Mouse (Mus musculus): ENCODE data around the gene Arsb. TPM values are rescaled to one million over a fixed set of nuclear protein-coding genes. Genes with fewer than 3 reads are reported as not detected.
"Not testable (repeated sequence)": the region's sequence is repeated elsewhere in the genome, so short reads cannot be mapped to it uniquely, and the experiment has no call there.

Gene Arsb
- total RNA-seq, 2 experiments from 2014 or later: 8.7 to 41.9 TPM

DNA sequence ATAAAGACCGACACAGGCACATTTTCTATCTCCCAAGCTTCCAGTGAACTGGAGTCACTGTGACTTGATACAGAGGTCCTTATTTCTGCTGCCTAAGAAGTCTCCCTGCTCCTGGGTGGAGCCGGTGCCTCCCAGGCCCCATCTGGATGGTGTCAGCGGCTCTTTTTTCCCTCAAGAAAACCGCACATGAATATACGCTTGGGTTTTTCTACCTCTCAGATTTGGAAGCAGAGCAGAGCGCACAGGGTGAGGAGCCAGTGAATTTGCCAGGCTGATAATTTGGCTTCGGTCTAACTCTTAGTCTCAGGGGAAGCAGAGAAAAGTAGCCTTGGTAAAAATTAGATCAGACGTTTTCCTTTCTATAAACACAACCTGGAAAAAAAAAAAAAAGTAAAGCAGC, 186.5 kb downstream of the Arsb start:
- no peak for ATAC-seq (replicated peaks; ENCODE audit: low FRiP score, poor library complexity, severe bottlenecking)

DNA sequence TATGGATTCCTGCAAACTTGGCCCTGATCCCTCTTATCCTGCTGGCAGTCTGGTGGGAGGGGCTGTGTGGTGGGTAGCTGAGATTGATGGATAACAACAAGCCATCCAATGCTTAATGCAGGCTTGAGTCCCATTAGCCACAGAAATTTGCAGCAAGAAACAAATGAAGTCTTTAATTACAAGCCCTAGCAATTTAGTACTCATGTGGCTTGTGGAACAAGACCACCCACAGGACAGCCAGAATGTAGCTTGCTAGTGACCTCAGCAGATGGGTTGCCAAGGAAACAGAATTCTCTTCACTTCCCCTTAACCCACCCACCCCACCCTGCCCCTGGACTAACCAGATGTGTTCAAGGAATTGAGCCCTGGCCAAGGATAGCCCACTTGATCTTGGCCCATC, 194.8 kb downstream of the Arsb start:
- no peak for ATAC-seq (replicated peaks; ENCODE audit: low FRiP score, poor library complexity, severe bottlenecking)

DNA sequence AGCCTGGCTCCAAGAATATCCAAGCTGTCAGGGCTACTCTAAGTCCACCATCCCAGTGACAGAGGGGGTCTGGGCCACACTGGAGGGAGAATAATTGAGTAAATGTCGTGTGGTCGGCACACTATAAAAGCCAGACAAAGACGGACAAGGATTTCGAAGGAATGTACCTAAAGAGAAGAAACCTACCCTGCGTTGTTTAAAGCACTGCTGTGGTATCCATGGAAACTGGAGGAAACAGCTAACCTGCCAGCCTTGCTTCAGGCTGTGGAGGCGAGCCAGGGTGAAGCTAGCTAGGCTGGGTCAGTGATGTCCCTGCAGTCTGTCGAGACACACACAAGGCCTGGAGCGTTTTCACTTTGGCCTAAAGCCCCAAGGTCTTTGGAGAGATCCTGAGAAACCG, 195.7 kb downstream of the Arsb start:
- ATAC-seq (replicated peaks; ENCODE audit: low FRiP score, poor library complexity, severe bottlenecking): no peak

DNA sequence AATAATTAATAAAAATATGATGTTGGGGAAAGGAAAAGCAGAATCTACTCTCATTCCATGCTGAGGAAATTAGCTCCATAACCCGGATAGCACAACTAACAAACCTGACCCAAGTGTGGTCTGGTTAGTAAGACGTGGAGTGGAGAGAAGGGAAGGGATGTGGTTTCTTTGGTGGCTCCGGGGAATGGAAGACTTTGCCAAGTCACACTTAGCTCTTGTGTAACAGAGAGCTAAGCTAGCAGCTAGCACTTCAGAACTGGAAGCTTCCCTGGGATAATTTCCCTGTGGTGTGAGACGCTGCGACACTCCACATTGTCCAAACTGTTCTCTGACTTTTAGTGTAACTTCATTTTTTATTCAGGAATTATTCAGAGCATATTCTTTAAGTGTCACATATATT, 198.7 kb downstream of the Arsb start:
- no peak for ATAC-seq (replicated peaks; ENCODE audit: low FRiP score, poor library complexity, severe bottlenecking)

DNA sequence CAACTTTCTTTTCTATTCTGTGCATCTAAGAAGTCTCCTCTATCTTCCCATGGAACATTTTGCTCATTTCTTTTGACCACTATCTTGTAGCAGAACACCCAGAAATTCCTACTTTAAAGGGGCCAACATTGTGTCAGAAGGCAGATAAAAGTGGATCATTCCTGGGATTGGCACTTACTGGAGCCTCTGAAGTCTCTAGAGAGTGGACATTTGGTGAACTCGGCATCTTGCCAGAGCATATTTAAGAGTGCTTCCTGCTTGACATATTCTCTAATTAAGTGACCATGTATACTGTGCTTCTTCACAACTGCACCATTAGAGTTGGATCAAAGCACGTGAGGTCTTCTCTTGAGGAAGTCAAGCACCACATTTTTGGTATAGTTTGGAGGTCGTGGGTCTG, 201.0 kb downstream of the Arsb start:
- ATAC-seq (replicated peaks; ENCODE audit: low FRiP score, poor library complexity, severe bottlenecking): no peak

DNA sequence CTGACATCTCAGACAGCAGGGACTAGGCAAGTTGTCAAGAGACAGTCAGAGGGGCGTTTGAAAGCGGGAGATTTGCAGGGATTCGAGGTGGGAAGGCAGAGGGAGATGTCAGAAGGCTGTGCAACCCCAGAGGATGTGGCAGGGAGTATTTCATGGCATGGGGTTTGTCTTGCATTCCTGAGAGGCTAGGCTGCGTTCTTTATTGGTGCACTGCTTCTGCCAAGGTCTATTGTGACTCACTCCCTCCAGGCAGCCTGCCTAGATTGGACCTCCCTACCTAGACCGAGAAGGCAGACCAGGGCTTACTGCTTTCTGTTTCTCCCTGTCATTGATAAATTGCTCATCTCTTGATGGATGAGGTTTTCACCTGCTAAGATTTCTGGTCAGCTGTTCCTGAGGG, 204.2 kb downstream of the Arsb start:
- no peak for ATAC-seq (replicated peaks; ENCODE audit: low FRiP score, poor library complexity, severe bottlenecking)

DNA sequence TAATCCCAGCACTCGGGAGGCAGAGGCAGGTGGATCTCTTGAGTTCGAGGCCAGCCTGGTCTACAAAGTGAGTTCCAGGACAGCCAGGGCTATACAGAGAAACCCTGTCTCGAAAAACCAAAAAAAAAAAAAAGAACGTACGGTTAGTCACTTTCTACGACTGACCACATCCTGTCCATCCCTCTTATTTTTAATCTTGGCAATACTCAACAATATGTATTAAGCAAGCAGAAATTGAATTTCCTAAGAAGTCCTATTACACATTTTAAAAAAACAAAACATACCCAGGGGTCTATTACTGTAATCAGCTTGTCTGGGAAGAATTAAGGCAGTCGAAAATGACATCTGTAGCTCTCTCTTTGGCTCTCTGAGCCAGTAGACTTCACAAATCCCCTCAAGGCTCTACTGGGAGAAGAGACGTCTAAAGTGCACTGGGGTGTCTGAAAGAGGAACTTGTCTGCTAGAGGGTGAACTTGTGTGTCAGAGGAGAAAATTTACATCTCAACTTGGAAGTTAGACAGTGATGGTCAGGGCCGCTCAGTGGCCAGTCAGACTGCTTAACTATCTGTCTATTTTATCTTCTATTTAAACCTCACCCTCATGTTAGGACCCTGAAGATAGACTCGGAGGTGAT, 205.6 kb downstream of the Arsb start:
- no peak for ATAC-seq (replicated peaks; ENCODE audit: low FRiP score, poor library complexity, severe bottlenecking)

DNA sequence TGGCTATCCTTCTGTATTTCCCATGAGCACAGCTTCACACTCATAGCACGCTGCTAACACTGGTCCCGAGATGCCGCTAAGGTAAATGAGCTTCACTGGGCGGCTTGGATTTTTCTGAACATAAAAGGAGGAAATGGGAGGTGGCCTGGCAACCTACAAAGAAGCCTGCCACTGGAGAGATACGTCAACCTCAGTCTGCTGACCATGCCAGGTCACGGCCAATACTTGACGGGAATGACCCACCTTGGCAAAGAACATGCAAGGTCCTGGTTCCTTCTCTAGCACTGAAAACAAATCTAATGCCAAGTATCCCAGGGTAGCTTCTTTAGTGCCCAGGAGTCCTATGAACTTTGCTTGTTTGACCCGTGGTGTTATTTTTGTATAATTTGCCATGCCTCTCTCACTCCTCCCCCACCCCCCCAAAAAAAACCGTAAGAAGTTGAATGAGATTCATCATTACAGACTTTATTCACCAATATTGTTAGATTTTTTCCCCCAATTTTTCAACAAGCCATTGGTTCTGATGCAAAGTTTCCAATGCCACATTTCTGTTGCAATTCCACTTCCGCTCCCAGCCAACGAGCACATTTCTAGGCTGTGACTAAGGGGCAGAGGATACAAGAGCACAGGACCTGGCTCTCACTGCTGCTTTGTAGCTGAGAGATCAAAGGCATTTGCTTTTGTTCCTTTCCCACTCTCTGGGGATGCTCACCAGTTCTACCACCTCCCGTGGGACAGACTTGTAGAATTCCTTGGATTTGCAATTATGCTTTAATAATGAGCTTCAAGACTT, 207.5 kb downstream of the Arsb start:
- ATAC-seq (replicated peaks; ENCODE audit: low FRiP score, poor library complexity, severe bottlenecking): no peak

DNA sequence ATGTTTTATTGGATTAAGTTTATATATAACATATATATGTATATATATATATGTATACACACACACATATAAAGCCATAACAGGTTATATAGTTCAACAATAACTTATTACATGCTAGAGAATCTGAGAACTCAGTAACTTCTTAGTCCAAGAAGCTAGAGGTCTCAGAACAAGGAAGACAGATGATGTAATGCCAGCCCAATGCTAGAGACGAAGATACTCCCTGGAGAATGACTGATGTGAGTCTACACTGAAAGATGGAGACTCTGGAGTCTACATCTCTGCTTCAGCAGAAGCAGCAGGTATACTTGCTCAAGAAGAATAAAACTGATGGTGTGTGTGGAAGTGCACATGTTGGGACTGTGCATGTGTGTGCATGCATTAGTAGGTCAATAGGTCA, 208.3 kb downstream of the Arsb start:
- no peak for ATAC-seq (replicated peaks; ENCODE audit: low FRiP score, poor library complexity, severe bottlenecking)

DNA sequence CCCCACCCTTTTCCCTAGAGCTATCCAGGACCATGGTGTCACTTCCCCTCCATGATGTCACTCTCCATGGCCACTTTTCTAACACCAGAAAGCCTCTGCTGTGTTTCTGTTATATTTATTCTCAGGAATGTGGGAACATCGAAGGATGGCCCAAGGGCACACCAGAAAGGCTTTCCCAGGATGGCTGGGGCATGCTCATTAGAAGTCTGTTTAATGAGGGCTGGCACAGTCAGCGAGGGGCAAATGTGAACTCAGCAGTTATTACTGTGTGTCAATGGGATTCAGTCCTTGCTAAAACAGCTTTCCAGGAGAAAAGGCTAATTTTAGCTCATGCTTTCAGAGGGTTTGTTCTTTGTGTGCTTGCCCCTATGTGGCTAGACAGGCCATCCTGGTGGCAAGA, 213.1 kb downstream of the Arsb start:
- ATAC-seq (replicated peaks; ENCODE audit: low FRiP score, poor library complexity, severe bottlenecking): no peak

DNA sequence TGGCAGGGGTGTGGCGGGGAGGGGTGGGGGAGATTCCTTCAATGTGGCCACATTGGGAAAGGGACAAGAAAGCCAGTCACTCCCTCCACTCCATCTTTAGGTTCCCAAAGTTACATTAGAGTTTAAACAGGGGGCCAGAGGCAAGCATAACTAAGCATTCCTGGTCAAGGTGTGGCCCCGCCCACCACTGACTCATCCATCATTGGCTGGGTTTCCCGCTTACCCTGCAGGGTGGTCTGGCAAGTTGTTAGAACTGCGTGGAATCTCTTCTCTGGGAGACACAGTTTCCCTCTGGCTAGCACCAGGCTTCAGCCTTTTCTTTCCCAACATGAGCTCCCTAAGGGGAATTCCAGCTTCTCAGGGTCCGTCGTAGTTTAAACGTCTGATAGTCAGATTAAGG, 213.8 kb downstream of the Arsb start:
- no peak for ATAC-seq (replicated peaks; ENCODE audit: low FRiP score, poor library complexity, severe bottlenecking)

DNA sequence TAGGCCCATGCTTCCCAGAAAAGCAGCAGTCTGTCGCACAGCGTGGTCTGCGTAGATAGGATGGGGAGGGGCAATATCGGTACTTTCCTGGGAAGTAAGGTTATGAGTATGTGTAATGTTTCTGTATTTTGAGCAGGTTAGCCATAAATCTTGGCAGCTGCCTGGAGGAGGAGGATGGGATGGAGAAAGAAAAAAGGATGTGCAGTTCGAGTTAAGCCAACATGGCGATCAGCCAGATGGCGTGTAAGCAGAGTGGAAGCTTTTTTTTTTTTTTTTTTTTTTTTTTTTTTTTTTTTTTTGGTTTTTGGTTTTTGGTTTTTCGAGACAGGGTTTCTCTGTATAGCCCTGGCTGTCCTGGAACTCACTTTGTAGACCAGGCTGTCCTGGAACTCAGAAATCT, 214.3 kb downstream of the Arsb start:
- not testable (repeated sequence) for ATAC-seq (replicated peaks; ENCODE audit: low FRiP score, poor library complexity, severe bottlenecking)

DNA sequence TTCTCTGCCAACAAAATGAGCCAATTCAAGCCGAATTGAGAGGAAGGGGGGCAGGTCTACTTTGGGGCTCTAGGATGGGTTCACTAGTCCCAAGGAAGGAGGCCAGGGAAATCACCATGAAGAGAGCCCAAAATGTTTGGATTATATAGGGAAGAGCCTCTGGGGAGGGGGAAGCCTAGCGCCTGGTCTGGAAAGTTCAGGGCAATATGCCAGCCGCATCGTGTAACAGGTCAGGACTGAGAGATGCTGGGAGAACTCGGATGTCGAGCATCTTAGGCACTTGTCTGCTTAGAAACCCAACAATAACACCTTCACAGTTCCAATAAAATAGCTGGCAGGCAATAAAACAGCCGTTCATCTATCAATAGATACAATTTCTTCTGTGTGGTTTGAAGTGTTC, 216.2 kb downstream of the Arsb start:
- ATAC-seq (replicated peaks; ENCODE audit: low FRiP score, poor library complexity, severe bottlenecking): no peak

DNA sequence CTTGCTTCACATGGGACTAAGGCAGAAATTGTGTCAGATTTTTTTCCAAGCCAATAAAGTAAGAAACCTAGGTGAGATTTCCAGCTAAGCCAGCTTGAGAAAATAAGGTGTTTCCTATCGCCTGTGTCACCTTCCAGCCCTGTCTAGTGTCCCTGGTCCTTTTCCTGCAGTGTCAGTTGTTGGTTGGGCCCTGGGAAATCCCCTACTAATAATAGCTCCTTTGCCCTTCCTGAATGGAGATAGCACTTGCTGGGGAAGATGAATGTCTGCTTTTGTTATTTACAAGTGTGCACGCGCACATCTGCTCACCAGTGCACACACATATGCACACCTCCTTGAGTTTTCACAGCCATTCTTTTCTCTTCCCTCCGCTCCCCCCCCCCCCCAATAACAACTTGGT, 217.8 kb downstream of the Arsb start:
- no peak for ATAC-seq (replicated peaks; ENCODE audit: low FRiP score, poor library complexity, severe bottlenecking)

DNA sequence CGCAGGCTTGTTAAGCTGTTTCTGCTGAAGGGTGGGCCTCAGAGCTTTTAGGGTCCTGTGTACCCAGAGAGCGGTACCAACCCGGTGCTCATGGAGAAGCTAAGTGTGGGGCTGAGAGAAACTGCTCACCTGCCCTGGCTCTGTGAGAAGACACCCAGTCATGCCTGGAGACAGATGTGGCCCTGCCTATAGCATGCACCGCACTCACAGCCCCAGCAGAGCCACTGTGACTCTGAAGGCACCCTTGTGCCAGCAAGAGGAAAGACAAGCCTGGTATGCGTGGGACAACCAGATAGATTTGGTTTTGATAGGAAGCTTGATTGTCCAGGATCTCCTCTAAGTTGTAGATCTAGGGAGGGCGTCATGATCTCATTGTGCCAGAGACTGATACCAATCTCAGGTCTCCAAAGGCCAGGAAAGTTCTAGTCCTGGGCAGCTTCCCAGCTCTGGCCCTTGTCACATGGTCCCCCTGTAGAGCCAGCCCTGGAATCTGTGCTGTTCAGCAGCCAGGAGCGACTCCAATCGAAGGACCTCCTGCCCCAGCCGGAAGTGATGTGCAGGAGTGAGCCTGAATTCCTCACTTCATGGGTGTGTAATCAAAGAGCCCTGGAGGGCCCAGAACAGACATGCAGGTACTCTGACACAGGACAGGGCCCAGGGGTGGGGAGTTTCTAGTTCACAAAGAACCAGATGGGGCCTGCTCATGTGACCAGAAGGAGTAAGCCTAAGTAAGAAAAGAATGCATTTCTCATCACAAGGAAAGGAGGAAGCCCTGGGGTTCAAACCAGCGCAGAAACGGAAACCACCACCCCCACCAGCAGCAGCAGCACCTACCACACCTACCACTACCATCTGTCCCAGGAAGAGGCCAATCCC, 218.5 kb downstream of the Arsb start:
- ATAC-seq (replicated peaks; ENCODE audit: low FRiP score, poor library complexity, severe bottlenecking): no peak

DNA sequence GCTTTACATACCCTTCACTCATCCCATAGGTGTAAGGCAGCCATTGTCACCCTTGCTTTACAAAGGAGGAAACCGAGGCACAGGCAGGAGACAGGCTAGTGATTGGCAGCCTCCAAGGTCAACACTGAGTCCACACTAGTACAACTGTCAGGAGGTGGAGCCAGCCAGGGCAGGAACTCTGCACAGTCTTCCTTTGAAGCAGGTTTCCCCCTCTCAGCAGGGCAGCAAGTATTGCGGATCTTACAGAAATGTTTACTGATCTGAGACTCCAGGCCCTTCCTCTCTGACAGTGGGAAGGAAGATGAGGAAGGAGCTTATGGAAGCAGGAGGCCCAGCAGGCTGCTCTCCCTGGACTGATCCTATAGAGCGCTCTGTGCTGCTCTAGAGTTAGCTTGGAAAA, 219.4 kb downstream of the Arsb start:
- no peak for ATAC-seq (replicated peaks; ENCODE audit: low FRiP score, poor library complexity, severe bottlenecking)

DNA sequence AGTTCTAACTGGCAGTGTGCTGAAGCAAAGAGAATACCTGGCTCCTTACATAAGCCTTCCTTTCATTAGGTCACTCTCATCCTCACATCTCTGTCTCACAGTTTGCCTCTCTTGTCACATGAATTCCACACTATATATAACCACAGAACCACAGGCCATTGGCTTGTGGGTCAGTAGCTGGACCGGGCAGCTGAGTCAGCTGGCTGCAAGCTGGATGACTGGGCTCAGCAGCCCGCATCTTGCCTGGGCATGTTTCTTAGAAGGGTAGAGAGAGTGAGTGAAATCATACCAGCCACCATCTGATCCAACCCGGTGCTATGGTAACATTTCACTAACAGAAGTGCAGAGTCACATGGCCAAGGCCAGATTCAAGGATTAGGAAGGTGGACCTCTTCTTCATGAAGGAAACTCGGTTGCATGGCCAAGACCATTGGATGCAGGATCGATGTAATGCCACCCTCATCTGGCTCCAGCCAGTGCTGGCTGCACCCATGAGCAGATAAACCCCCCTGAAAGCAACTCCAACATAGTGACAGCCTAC, 221.0 kb downstream of the Arsb start:
- no peak for ATAC-seq (replicated peaks; ENCODE audit: low FRiP score, poor library complexity, severe bottlenecking)

Data from erythroblast, adult 5-6 weeks (primary cell).